Mouse (Mus musculus) cortical plate, adult 2 months (tissue): Measurements from ENCODE around the gene Set.

Experiments used
- CTCF ChIP-seq: fragments of 200-500 bp; IDR thresholded peaks from 2 replicates; pipeline ENCODE4 v1.5.1; 2011; ENCODE audit warnings: mild to moderate bottlenecking, control low read depth, low read length; ENCODE audit not compliant: insufficient read depth; ENCODE audit errors: extremely low read depth
- POLR2A ChIP-seq: fragments of 200-500 bp; IDR thresholded peaks from 2 replicates; pipeline ENCODE4 v1.6.1; 2011; ENCODE audit warnings: mild to moderate bottlenecking, low read length, control low read depth; ENCODE audit not compliant: insufficient read depth; ENCODE audit errors: extremely low read depth

- TF ChIP-seq CTCF (no peak), POLR2A (no peak)
These were observed 23.1 kb downstream of the Set start for GRCm38 (mm10) chr2:30080181-30080800.
